Mouse (Mus musculus): ENCODE data around the gene Pidd1.

DNA sequence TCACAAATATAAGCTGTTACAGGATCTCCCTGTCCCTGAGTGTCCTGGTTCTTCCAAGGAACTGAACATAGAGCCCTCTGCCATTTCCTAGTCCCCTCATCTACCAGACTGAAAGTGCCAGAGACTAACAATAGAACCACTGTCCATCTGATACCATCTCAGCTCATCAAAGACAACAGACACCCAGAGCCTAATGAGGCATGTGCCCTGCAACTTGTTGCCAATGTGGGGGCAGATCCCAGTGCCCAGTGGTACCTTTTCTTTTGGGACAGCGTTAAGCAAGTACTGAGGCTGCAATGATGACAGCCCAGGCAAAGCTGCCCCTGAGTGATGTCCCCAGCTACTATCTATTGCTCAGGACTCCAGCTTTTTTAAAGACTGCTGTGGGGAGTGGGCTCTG is 42.4 kb upstream of the Pidd1 start:
- TF ChIP-seq CTCF (IDR thresholded peaks at IDR 0.05; ENCODE audit: extremely low read depth, insufficient read depth, low read length) (no peak), POLR2A (IDR thresholded peaks at IDR 0.05; ENCODE audit: extremely low read depth, insufficient read depth, low read length) (no peak)
